Mouse (Mus musculus): ENCODE measurements at regions not wholly inside any gene's neighbourhood (a gene's known extent, or its start where the extent isn't known, plus 50 kb on each side); places are given as distances from the start of the nearest gene placed in this dataset.

- no peak for DNase-seq
Measured at GRCm38 (mm10) chr4:105469300-105469821, 312.2 kb downstream of the Plpp3 start.

GRCm38 (mm10) chr4:105474765-105475560 is 314.7 kb upstream of the Gm12728 start:
- DNase-seq = no peak

GRCm38 (mm10) chr4:105476332-105476731 is 313.3 kb upstream of the Gm12728 start:
- no peak for DNase-seq

GRCm38 (mm10) chr4:105486376-105486775 is 303.3 kb upstream of the Gm12728 start:
- DNase-seq = no peak

GRCm38 (mm10) chr4:105496176-105496575 is 293.5 kb upstream of the Gm12728 start:
- no peak for DNase-seq

GRCm38 (mm10) chr4:105506190-105506589 is 283.5 kb upstream of the Gm12728 start:
- DNase-seq = no peak

- DNase-seq = no peak
Measured at GRCm38 (mm10) chr4:105507221-105507620, 282.4 kb upstream of the Gm12728 start.

- DNase-seq = no peak
Measured at GRCm38 (mm10) chr4:105509091-105509490, 280.6 kb upstream of the Gm12728 start.

- no peak for DNase-seq
Measured at GRCm38 (mm10) chr4:105510406-105510805, 279.3 kb upstream of the Gm12728 start.

GRCm38 (mm10) chr4:105525135-105525534 is 264.5 kb upstream of the Gm12728 start:
- DNase-seq = no peak

- DNase-seq = no peak
Measured at GRCm38 (mm10) chr4:105526755-105527154, 262.9 kb upstream of the Gm12728 start.

GRCm38 (mm10) chr4:105527316-105527715 is 262.4 kb upstream of the Gm12728 start:
- DNase-seq = no peak

- no peak for DNase-seq
Measured at GRCm38 (mm10) chr4:105531651-105532425, 257.8 kb upstream of the Gm12728 start.

- no peak for DNase-seq
Measured at GRCm38 (mm10) chr4:105535451-105535850, 254.2 kb upstream of the Gm12728 start.

- DNase-seq = no peak
Measured at GRCm38 (mm10) chr4:105545486-105545885, 244.2 kb upstream of the Gm12728 start.

- no peak for DNase-seq
Measured at GRCm38 (mm10) chr4:105549744-105550440, 239.8 kb upstream of the Gm12728 start.

GRCm38 (mm10) chr4:105551966-105552685 is 237.5 kb upstream of the Gm12728 start:
- no peak for DNase-seq

- no peak for DNase-seq
Measured at GRCm38 (mm10) chr4:105554994-105555393, 234.7 kb upstream of the Gm12728 start.

- no peak for DNase-seq
Measured at GRCm38 (mm10) chr4:105555941-105556340, 233.7 kb upstream of the Gm12728 start.

GRCm38 (mm10) chr4:105557396-105557795 is 232.3 kb upstream of the Gm12728 start:
- DNase-seq = no peak

GRCm38 (mm10) chr4:105560055-105560454 is 229.6 kb upstream of the Gm12728 start:
- no peak for DNase-seq

- DNase-seq = no peak
Measured at GRCm38 (mm10) chr4:105560781-105561180, 228.9 kb upstream of the Gm12728 start.

Data from thymus, postnatal 36 days (tissue).